Mouse (Mus musculus) heart, embryonic 13.5 days (tissue): ENCODE data around the gene Bscl2. TPM values are rescaled to one million over a fixed set of nuclear protein-coding genes. Genes with fewer than 3 reads are reported as not detected.
"Not testable (repeated sequence)": the region's sequence is repeated elsewhere in the genome, so short reads cannot be mapped to it uniquely, and the experiment has no call there.

Experiments used
- ATAC-seq: fragments of 200-750 bp; cut with Nextera tagmentation; 2 replicates; pipeline ENCODE4 v1.8.0; 2017; ENCODE audit warnings: moderate TSS enrichment; ENCODE audit not compliant: insufficient number of reproducible peaks, low FRiP score, low TSS enrichment; ENCODE audit errors: extremely low read depth
- H3K27ac ChIP-seq: fragments of 300-500 bp; sonication (generic); replicated peaks from 2 replicates; pipeline ENCODE4 v1.5.1; 2015; ENCODE audit warnings: moderate library complexity, mild to moderate bottlenecking, inconsistent platforms
- H3K27me3 ChIP-seq: fragments of 300-500 bp; sonication (generic); replicated peaks from 2 replicates; pipeline ENCODE4 v1.6.1; 2015; ENCODE audit warnings: mild to moderate bottlenecking, inconsistent platforms
- H3K36me3 ChIP-seq: fragments of 300-500 bp; sonication (generic); 2 replicates; pipeline ENCODE4 v1.6.1; 2015; ENCODE audit warnings: mild to moderate bottlenecking, inconsistent platforms
- H3K4me1 ChIP-seq: fragments of 300-500 bp; sonication (generic); 2 replicates; pipeline ENCODE4 v1.6.1; 2015; ENCODE audit warnings: inconsistent platforms
- H3K4me2 ChIP-seq: fragments of 300-500 bp; sonication (generic); 2 replicates; pipeline ENCODE4 v1.6.1; 2015; ENCODE audit warnings: inconsistent platforms, mild to moderate bottlenecking, moderate library complexity
- H3K4me3 ChIP-seq: fragments of 300-500 bp; sonication (generic); 2 replicates; pipeline ENCODE4 v1.5.1; 2015; ENCODE audit warnings: moderate library complexity, mild to moderate bottlenecking, inconsistent platforms
- H3K9ac ChIP-seq: fragments of 300-500 bp; sonication (generic); 2 replicates; pipeline ENCODE4 v1.6.1; 2015; ENCODE audit warnings: inconsistent platforms, mild to moderate bottlenecking, moderate library complexity
- H3K9me3 ChIP-seq: fragments of 300-500 bp; sonication (generic); 2 replicates; pipeline ENCODE4 v1.6.1; 2016; ENCODE audit warnings: inconsistent platforms
- WGBS: fragments of 180-500 bp; shearing (Covaris S2); methylation state at CpG from one replicate; pipeline ENCODE4 v1.1.7; 2015; ENCODE audit warnings: mixed read lengths; 5-methylcytosine and 5-hydroxymethylcytosine counted together
- microRNA-seq: library from miRNA; unstranded; fragments of <30 nt; microRNA quantifications from one replicate; pipeline ENCODE4, GENCODE M21; 2016
- polyA plus RNA-seq: library from polyadenylated mRNA; unstranded; fragments of >200 nt; fragmentation: Nextera tagmentation; extraction: Ambion mirVana; gene quantifications from 2 replicates; pipeline ENCODE4 v1.2.1, GENCODE M21; 2015

The Bscl2 gene
- polyA plus RNA-seq, 1 experiment from 2014 or later: 44.6 TPM

- H3K9me3 ChIP-seq, ATAC-seq, H3K27me3 ChIP-seq: not testable (repeated sequence)
- H3K36me3 ChIP-seq: peaks cover 36% of the 10 kb centered on the region
- H3K9ac ChIP-seq: peak overlapping the region; percentile 96
- H3K4me3 ChIP-seq: peak overlapping the region; percentile 97
- 26% methylated on average over 21 of the region's 21 CpGs for WGBS
- H3K4me2 ChIP-seq: peak overlapping the region; percentile 83
- H3K4me1 ChIP-seq: peaks cover 38% of the 10 kb centered on the region
- peak overlapping the region; percentile 89 for H3K27ac ChIP-seq
Measured at GRCm38 (mm10) chr19:8897211-8897864, 60.1 kb downstream of the Bscl2 start.

- H3K4me1 ChIP-seq: peaks cover 35% of the 10 kb centered on the region
- H3K9me3 ChIP-seq: no peaks in the 10 kb centered on the region
- no peaks in the 10 kb centered on the region for H3K27me3 ChIP-seq
- H3K36me3 ChIP-seq: peaks cover 41% of the 10 kb centered on the region
- WGBS: under 1% methylated on average over 53 of the region's 53 CpGs
- H3K27ac ChIP-seq: peak within 1 kb of the TSS; percentile 89
- ATAC-seq: peak; percentile 93
- peak within 1 kb of the TSS; percentile 97 for H3K4me3 ChIP-seq
- H3K4me2 ChIP-seq: peak within 1 kb of the TSS; percentile 83
- peak within 1 kb of the TSS; percentile 96 for H3K9ac ChIP-seq
Measured at GRCm38 (mm10) chr19:8897865-8898495, 60.7 kb downstream of the Bscl2 start, which contains the start of gene Ganab. TSS of gene Ganab (plus strand) at chr19:8898071.

Small RNA genes within 50 kb of the gene (microRNA-seq; reads per million reads assigned to microRNA genes)
- not detected for gene Mir5136

Other genes with a start within 250 kb of the Bscl2 start
- 0.04 and 0.06 TPM in 2 replicates for gene Slc22a8, start 246.2 kb upstream of the Bscl2 start, polyA plus RNA-seq
- not detected in 2 replicates for gene Slc22a6, start 219.4 kb upstream of the Bscl2 start, polyA plus RNA-seq
- gene Chrm1, start 173.7 kb upstream of the Bscl2 start, polyA plus RNA-seq: 0.04 TPM in 1 of 2 replicates, not detected in the other
- 72.8 and 74.8 TPM in 2 replicates for gene Slc3a2, start 114.1 kb upstream of the Bscl2 start, polyA plus RNA-seq
- 54.1 and 60.0 TPM in 2 replicates for gene Wdr74, start 101.6 kb upstream of the Bscl2 start, polyA plus RNA-seq
- 1.3 and 1.4 TPM in 2 replicates for gene 1700092M07Rik, start 96.7 kb upstream of the Bscl2 start, polyA plus RNA-seq
- 81.1 and 87.5 TPM in 2 replicates for gene Stx5a, start 96.1 kb upstream of the Bscl2 start, polyA plus RNA-seq
- 123 and 124 TPM in 2 replicates for gene Nxf1, start 80.4 kb upstream of the Bscl2 start, polyA plus RNA-seq
- gene Tmem223, start 66.5 kb upstream of the Bscl2 start, polyA plus RNA-seq: 154 and 167 TPM in 2 replicates
- 54.5 and 60.7 TPM in 2 replicates for gene Tmem179b, start 63.0 kb upstream of the Bscl2 start, polyA plus RNA-seq
- gene Taf6l, start 51.0 kb upstream of the Bscl2 start, polyA plus RNA-seq: 18.2 and 19.6 TPM in 2 replicates
- 129 and 143 TPM in 2 replicates for gene Polr2g, start 38.9 kb upstream of the Bscl2 start, polyA plus RNA-seq
- gene Zbtb3, start 34.9 kb upstream of the Bscl2 start, polyA plus RNA-seq: 3.7 and 3.9 TPM in 2 replicates
- 32.9 and 38.9 TPM in 2 replicates for gene Ttc9c, start 18.1 kb upstream of the Bscl2 start, polyA plus RNA-seq
- gene Hnrnpul2, start 17.5 kb upstream of the Bscl2 start, polyA plus RNA-seq: 2.9 TPM in 2 replicates
- not detected in 2 replicates for gene AC129217.1, start 7.7 kb upstream of the Bscl2 start, polyA plus RNA-seq
- 2.2 TPM in 2 replicates for gene Gng3, start 1.7 kb downstream of the Bscl2 start, polyA plus RNA-seq
- 0.79 and 0.88 TPM in 2 replicates for gene Lrrn4cl, start 13.3 kb downstream of the Bscl2 start, polyA plus RNA-seq
- 112 and 139 TPM in 2 replicates for gene Ubxn1, start 34.0 kb downstream of the Bscl2 start, polyA plus RNA-seq
- 56.6 and 62.6 TPM in 2 replicates for gene Uqcc3, start 43.5 kb downstream of the Bscl2 start, polyA plus RNA-seq
- gene Lbhd1, start 46.3 kb downstream of the Bscl2 start, polyA plus RNA-seq: 48.2 and 49.5 TPM in 2 replicates
- not detected in 2 replicates for gene Gm49403, start 46.5 kb downstream of the Bscl2 start, polyA plus RNA-seq
- 61.9 and 71.3 TPM in 2 replicates for gene 1810009A15Rik, start 51.4 kb downstream of the Bscl2 start, polyA plus RNA-seq
- not detected in 2 replicates for gene Gm49416, start 51.5 kb downstream of the Bscl2 start, polyA plus RNA-seq
- 23.9 and 25.5 TPM in 2 replicates for gene Ints5, start 55.5 kb downstream of the Bscl2 start, polyA plus RNA-seq
- gene Ganab, start 60.6 kb downstream of the Bscl2 start, polyA plus RNA-seq: 63.5 and 63.8 TPM in 2 replicates
- 40.6 and 41.4 TPM in 2 replicates for gene B3gat3, start 82.9 kb downstream of the Bscl2 start, polyA plus RNA-seq
- 2.4 and 2.7 TPM in 2 replicates for gene Rom1, start 91.9 kb downstream of the Bscl2 start, polyA plus RNA-seq
- gene Eml3, start 92.1 kb downstream of the Bscl2 start, polyA plus RNA-seq: 14.4 and 14.9 TPM in 2 replicates
- gene Mta2, start 104.4 kb downstream of the Bscl2 start, polyA plus RNA-seq: 83.6 and 88.0 TPM in 2 replicates
- 16.3 and 17.1 TPM in 2 replicates for gene Tut1, start 116.4 kb downstream of the Bscl2 start, polyA plus RNA-seq
- gene Eef1g, start 129.6 kb downstream of the Bscl2 start, polyA plus RNA-seq: 251 and 281 TPM in 2 replicates
- 22.8 TPM in 2 replicates for gene Ahnak, start 151.8 kb downstream of the Bscl2 start, polyA plus RNA-seq